Mouse (Mus musculus) spleen, adult 2 months (tissue): ENCODE results near the gene Ntm.

Experiments
- CTCF ChIP-seq: fragments of 200-500 bp; IDR thresholded peaks from 2 replicates; pipeline ENCODE4 v1.5.1; 2011; ENCODE audit warnings: mild to moderate bottlenecking, inconsistent platforms; ENCODE audit not compliant: insufficient read depth, insufficient read length, insufficient replicate concordance; ENCODE audit errors: extremely low read depth
- POLR2A ChIP-seq: fragments of 200-500 bp; IDR thresholded peaks from 2 replicates; pipeline ENCODE4 v1.6.1; 2011; ENCODE audit warnings: low read depth, low read length, inconsistent platforms

GRCm38 (mm10) chr9:29796281-29796680 lies 166.7 kb downstream of the Ntm start:
- no peak for TF ChIP-seq CTCF
- no peak for TF ChIP-seq POLR2A
